Mouse (Mus musculus): ENCODE data around the gene Nek7. TPM values are rescaled to one million over a fixed set of nuclear protein-coding genes. Genes with fewer than 3 reads are reported as not detected.

The Nek7 gene
- polyA plus RNA-seq, 1 experiment from 2014 or later = 8.0 TPM

DNA sequence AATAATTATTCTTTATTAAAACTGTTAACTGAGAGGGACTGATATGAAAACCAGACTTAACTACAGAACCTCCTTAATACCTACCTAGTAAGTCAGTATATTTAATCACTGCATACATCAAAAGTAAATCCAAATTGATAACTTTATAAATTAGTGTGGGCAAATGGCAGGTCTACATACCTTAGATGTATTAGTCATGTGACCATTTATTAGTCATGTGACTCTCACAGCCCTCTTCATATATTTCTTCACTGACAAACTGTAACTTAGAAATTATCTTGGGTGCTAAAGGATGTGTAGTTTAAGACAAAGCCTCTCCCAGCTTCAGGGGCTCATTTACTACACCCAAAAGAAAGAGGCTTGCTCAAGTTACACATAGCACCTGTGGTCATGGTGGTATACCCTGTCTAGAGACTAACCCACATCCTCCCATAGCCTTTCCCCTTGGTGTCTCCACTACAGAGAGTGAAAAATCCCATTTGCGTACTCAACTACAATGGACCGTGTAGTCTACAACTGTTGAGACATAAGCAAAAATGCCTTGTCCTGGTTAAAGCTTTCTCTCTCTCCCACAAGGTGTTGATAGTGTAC, 35.4 kb downstream of the Nek7 start:
- 98% methylated on average over 2 of the region's 2 CpGs for WGBS
- Histone ChIP-seq H3K4me2 (ENCODE audit: low read depth, low read length) (no peak overlapping the region), H3K9ac (replicated peaks; ENCODE audit: low read depth, low read length) (no peak overlapping the region), H3K27ac (ENCODE audit: low read depth, low read length) (no peak overlapping the region), H3K27me3 (ENCODE audit: control insufficient read depth, insufficient read depth, low read length) (no peaks in the 10 kb centered on the region), H3K36me3 (ENCODE audit: control insufficient read depth, insufficient read depth, low read length) (no peaks in the 10 kb centered on the region), H3K4me3 (ENCODE audit: low read depth, low read length) (no peak overlapping the region), H3K9me3 (ENCODE audit: control insufficient read depth, low read length) (no peaks in the 10 kb centered on the region), H3K4me1 (ENCODE audit: control insufficient read depth, insufficient read depth, low read length) (no peaks in the 10 kb centered on the region)
- ATAC-seq (ENCODE audit: low read depth) = no peak

DNA sequence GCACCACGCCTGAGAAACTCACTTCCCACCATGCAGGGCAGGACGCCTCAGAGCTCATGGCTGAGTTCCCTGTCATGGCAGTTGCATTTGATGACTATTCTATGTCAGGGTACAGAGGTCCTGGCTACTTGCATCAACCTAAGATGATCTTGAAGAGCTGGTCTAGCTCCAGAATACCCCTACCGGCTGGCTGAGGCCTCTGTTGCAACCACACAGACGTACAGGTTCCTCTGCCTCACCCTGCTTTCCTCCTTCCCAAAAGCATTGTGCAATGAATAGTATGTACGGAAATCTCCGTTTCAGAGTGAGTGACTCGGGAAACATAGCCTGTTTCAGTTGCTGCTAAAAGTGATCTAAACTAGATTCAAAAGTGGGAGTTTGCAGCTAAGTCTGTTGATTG, 37.7 kb downstream of the Nek7 start:
- no peak overlapping the region for H3K27ac ChIP-seq (ENCODE audit: low read depth, low read length)
- no peaks in the 10 kb centered on the region for H3K27me3 ChIP-seq (ENCODE audit: control insufficient read depth, insufficient read depth, low read length)
- no peaks in the 10 kb centered on the region for H3K9me3 ChIP-seq (ENCODE audit: control insufficient read depth, low read length)
- H3K4me3 ChIP-seq (ENCODE audit: low read depth, low read length) = no peak overlapping the region
- H3K4me2 ChIP-seq (ENCODE audit: low read depth, low read length) = no peak overlapping the region
- WGBS = 90% methylated on average over 7 of the region's 7 CpGs
- H3K36me3 ChIP-seq (ENCODE audit: control insufficient read depth, insufficient read depth, low read length) = no peaks in the 10 kb centered on the region
- ATAC-seq (ENCODE audit: low read depth) = no peak
- no peak overlapping the region for H3K9ac ChIP-seq (replicated peaks; ENCODE audit: low read depth, low read length)
- H3K4me1 ChIP-seq (ENCODE audit: control insufficient read depth, insufficient read depth, low read length) = no peaks in the 10 kb centered on the region

DNA sequence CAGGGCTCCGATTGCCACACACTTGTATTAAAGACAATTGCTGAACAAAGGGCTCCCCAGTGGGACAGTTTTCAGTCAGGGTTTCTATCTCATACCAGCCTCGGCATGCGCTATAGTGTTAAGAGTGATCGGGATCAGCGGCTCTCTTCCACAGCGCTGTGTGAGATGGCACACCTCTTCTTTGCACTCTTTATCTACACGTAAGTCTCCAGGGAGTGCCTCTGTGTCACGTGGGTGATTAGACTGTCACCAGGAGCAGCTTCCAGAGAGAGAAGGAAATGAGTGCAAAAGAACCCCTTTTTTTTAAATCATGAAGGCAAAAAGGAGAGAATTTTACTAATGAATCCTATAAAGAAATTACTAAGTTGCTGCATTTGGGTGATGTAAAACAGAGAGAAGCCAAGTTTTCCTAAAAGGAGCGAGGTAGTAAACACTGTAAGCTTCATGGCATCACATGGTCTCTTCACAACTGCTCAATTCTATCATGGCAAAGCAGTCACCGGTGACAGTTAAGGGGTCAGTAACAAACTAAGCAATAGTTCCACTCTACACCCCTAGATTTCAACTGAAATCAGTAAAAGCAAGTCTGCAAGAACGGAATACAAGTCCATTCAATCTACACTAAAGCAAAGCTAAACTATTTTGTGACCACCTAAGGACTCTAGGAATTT, 40.0 kb downstream of the Nek7 start:
- H3K4me1 ChIP-seq (ENCODE audit: control insufficient read depth, insufficient read depth, low read length) = no peaks in the 10 kb centered on the region
- no peak overlapping the region for H3K4me2 ChIP-seq (ENCODE audit: low read depth, low read length)
- no peaks in the 10 kb centered on the region for H3K36me3 ChIP-seq (ENCODE audit: control insufficient read depth, insufficient read depth, low read length)
- no peak overlapping the region for H3K27ac ChIP-seq (ENCODE audit: low read depth, low read length)
- no peak for ATAC-seq (ENCODE audit: low read depth)
- no peaks in the 10 kb centered on the region for H3K27me3 ChIP-seq (ENCODE audit: control insufficient read depth, insufficient read depth, low read length)
- no peaks in the 10 kb centered on the region for H3K9me3 ChIP-seq (ENCODE audit: control insufficient read depth, low read length)
- no peak overlapping the region for H3K4me3 ChIP-seq (ENCODE audit: low read depth, low read length)
- 71% methylated on average over 11 of the region's 11 CpGs for WGBS
- H3K9ac ChIP-seq (replicated peaks; ENCODE audit: low read depth, low read length) = no peak overlapping the region

- Histone ChIP-seq H3K9ac (replicated peaks; ENCODE audit: low read depth, low read length) (no peak overlapping the region), H3K27me3 (ENCODE audit: control insufficient read depth, insufficient read depth, low read length) (no peaks in the 10 kb centered on the region), H3K4me1 (ENCODE audit: control insufficient read depth, insufficient read depth, low read length) (no peaks in the 10 kb centered on the region), H3K9me3 (ENCODE audit: control insufficient read depth, low read length) (no peaks in the 10 kb centered on the region), H3K36me3 (ENCODE audit: control insufficient read depth, insufficient read depth, low read length) (no peaks in the 10 kb centered on the region), H3K4me2 (ENCODE audit: low read depth, low read length) (no peak overlapping the region), H3K4me3 (ENCODE audit: low read depth, low read length) (no peak overlapping the region), H3K27ac (ENCODE audit: low read depth, low read length) (no peak overlapping the region)
- no peak for ATAC-seq (ENCODE audit: low read depth)
- 92% methylated on average over 7 of the region's 7 CpGs for WGBS
Observed at GRCm38 (mm10) chr1:138579207-138579606, 40.7 kb downstream of the Nek7 start.

GRCm38 (mm10) chr1:138576803-138577202, 43.1 kb downstream of the Nek7 start:
- WGBS = 70% methylated on average over 7 of the region's 7 CpGs
- H3K36me3 ChIP-seq (ENCODE audit: control insufficient read depth, insufficient read depth, low read length) = no peaks in the 10 kb centered on the region
- ATAC-seq (ENCODE audit: low read depth) = no peak
- H3K4me3 ChIP-seq (ENCODE audit: low read depth, low read length) = no peak overlapping the region
- H3K4me2 ChIP-seq (ENCODE audit: low read depth, low read length) = no peak overlapping the region
- no peak overlapping the region for H3K27ac ChIP-seq (ENCODE audit: low read depth, low read length)
- H3K27me3 ChIP-seq (ENCODE audit: control insufficient read depth, insufficient read depth, low read length) = no peaks in the 10 kb centered on the region
- H3K4me1 ChIP-seq (ENCODE audit: control insufficient read depth, insufficient read depth, low read length) = no peaks in the 10 kb centered on the region
- no peak overlapping the region for H3K9ac ChIP-seq (replicated peaks; ENCODE audit: low read depth, low read length)
- no peaks in the 10 kb centered on the region for H3K9me3 ChIP-seq (ENCODE audit: control insufficient read depth, low read length)

- H3K27me3 ChIP-seq (ENCODE audit: control insufficient read depth, insufficient read depth, low read length) = no peaks in the 10 kb centered on the region
- ATAC-seq (ENCODE audit: low read depth) = no peak
- H3K27ac ChIP-seq (ENCODE audit: low read depth, low read length) = no peak overlapping the region
- H3K36me3 ChIP-seq (ENCODE audit: control insufficient read depth, insufficient read depth, low read length) = no peaks in the 10 kb centered on the region
- H3K4me2 ChIP-seq (ENCODE audit: low read depth, low read length) = no peak overlapping the region
- WGBS = 95% methylated on average over 8 of the region's 8 CpGs
- no peaks in the 10 kb centered on the region for H3K9me3 ChIP-seq (ENCODE audit: control insufficient read depth, low read length)
- H3K4me3 ChIP-seq (ENCODE audit: low read depth, low read length) = no peak overlapping the region
- H3K9ac ChIP-seq (replicated peaks; ENCODE audit: low read depth, low read length) = no peak overlapping the region
- H3K4me1 ChIP-seq (ENCODE audit: control insufficient read depth, insufficient read depth, low read length) = no peaks in the 10 kb centered on the region
Observed at GRCm38 (mm10) chr1:138576066-138576697, 43.8 kb downstream of the Nek7 start.

DNA sequence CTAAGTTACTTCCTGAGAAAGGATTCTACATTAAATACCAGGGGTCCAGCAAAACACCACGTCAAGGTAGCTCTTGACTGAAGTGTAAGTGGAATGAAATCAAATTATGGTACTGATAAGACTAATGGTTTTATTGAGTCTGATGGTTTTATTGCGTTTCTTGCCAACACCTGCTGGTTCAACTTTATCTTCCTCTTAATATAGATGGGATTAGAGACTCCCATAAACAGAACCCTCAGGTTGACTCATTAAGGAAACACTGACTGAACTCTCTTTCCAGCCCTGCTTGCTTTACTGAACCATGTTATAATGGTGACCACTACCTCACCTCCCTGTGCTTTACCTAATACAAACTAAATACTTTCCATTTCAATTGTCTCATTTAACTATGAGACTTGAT, 44.3 kb downstream of the Nek7 start:
- WGBS = 64% methylated on average over 2 of the region's 2 CpGs
- ATAC-seq (ENCODE audit: low read depth) = no peak
- Histone ChIP-seq H3K4me3 (ENCODE audit: low read depth, low read length) (no peak overlapping the region), H3K27me3 (ENCODE audit: control insufficient read depth, insufficient read depth, low read length) (no peaks in the 10 kb centered on the region), H3K4me1 (ENCODE audit: control insufficient read depth, insufficient read depth, low read length) (no peaks in the 10 kb centered on the region), H3K27ac (ENCODE audit: low read depth, low read length) (no peak overlapping the region), H3K36me3 (ENCODE audit: control insufficient read depth, insufficient read depth, low read length) (no peaks in the 10 kb centered on the region), H3K9me3 (ENCODE audit: control insufficient read depth, low read length) (no peaks in the 10 kb centered on the region), H3K9ac (replicated peaks; ENCODE audit: low read depth, low read length) (no peak overlapping the region), H3K4me2 (ENCODE audit: low read depth, low read length) (no peak overlapping the region)

DNA sequence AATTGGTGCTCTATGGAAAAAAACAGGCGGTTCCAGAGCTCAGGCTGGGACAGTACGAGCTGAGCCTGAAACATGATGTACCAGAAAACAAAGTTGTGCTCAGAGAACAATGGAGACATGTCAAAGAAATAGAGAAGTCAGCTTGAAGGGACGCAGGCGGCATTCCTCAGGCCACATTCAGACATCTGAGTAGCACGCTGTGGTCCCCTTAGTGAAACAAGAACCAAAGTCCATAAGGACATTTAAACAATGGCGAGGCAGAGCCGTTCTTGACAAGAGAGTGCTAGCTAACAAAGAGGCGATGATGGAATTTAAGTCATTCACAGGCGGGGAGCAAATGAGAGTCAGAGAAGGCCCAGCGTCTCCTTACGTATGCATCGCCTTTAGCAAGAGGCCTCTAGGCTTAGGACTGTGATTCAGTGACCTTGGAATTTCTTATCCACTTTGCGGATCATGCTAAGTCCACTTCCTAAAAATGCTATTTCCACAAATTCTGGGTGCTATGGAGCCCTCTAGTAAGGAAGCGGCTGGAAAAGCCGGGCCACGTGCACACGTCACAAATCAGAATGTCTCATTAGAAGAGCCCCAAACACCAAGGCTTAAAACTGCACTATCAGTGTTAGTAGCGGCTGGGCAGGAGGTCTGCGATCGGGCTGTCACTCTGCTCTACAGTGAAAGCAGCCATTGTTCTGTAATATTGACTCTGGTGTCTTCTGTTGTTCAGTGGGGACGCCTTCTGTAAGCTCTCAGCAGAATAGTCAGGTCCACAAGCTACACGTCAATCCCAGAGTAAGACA, 48.2 kb downstream of the Nek7 start:
- H3K9me3 ChIP-seq (ENCODE audit: control insufficient read depth, low read length) = no peaks in the 10 kb centered on the region

GRCm38 (mm10) chr1:138571038-138571441, 48.9 kb downstream of the Nek7 start:
- no peak for ATAC-seq (ENCODE audit: low read depth)
- 76% methylated on average over 2 of the region's 2 CpGs for WGBS
- Histone ChIP-seq H3K27ac (ENCODE audit: low read depth, low read length) (no peak overlapping the region), H3K36me3 (ENCODE audit: control insufficient read depth, insufficient read depth, low read length) (no peaks in the 10 kb centered on the region), H3K9ac (replicated peaks; ENCODE audit: low read depth, low read length) (no peak overlapping the region), H3K4me3 (ENCODE audit: low read depth, low read length) (no peak overlapping the region), H3K27me3 (ENCODE audit: control insufficient read depth, insufficient read depth, low read length) (no peaks in the 10 kb centered on the region), H3K4me2 (ENCODE audit: low read depth, low read length) (no peak overlapping the region), H3K4me1 (ENCODE audit: control insufficient read depth, insufficient read depth, low read length) (no peaks in the 10 kb centered on the region), H3K9me3 (ENCODE audit: control insufficient read depth, low read length) (no peaks in the 10 kb centered on the region)

More for the DNA sequence above, 48.2 kb downstream of the Nek7 start:
- Histone ChIP-seq H3K4me3 (ENCODE audit: low read depth, low read length) (no peak overlapping the region), H3K27ac (ENCODE audit: low read depth, low read length) (no peak overlapping the region), H3K27me3 (ENCODE audit: control insufficient read depth, insufficient read depth, low read length) (no peaks in the 10 kb centered on the region), H3K9ac (replicated peaks; ENCODE audit: low read depth, low read length) (no peak overlapping the region), H3K4me1 (ENCODE audit: control insufficient read depth, insufficient read depth, low read length) (no peaks in the 10 kb centered on the region), H3K36me3 (ENCODE audit: control insufficient read depth, insufficient read depth, low read length) (no peaks in the 10 kb centered on the region), H3K4me2 (ENCODE audit: low read depth, low read length) (no peak overlapping the region)
- WGBS = 27% methylated on average over 22 of the region's 22 CpGs
- peak; percentile 63 for ATAC-seq (ENCODE audit: low read depth)
